Mouse (Mus musculus): ENCODE results near the gene Wnt5b.

The Wnt5b gene

DNA sequence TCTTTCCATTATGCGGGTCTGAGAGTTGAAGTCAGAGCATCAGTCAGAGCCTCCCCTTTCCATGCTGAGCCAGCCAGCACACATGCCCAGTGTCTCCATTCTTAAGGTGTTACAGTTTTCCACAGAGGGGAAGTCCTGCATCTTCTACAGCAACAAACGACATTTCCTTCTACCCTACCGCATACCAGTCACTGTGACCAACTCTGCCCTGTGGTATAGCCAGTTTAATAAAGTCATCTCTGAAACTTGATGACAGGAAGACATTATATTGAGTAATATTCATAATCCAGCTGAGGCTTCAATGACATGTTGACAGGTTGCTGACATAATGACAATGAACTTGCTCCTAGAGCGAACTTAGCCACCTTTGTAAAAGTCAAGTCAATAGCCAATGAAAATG, 153.4 kb downstream of the Wnt5b start:
- DNase-seq (ENCODE audit: inconsistent age in 2 of 2, low spot score in 1 of 2): no peak

GRCm38 (mm10) chr6:119389089-119389488, 155.1 kb downstream of the Wnt5b start:
- DNase-seq (ENCODE audit: inconsistent age in 2 of 2, low spot score in 1 of 2): no peak

- peak; percentile 96 to 97 for DNase-seq (ENCODE audit: inconsistent age in 2 of 2, low spot score in 1 of 2)
Observed at GRCm38 (mm10) chr6:119388650-119389012, 155.5 kb downstream of the Wnt5b start.

GRCm38 (mm10) chr6:119387801-119388649, 156.1 kb downstream of the Wnt5b start:
- peak; percentile 53 to 87 for DNase-seq (ENCODE audit: inconsistent age in 2 of 2, low spot score in 1 of 2)

- DNase-seq (ENCODE audit: inconsistent age in 2 of 2, low spot score in 1 of 2): no peak
Observed at GRCm38 (mm10) chr6:119386821-119387220, 157.3 kb downstream of the Wnt5b start.

DNA sequence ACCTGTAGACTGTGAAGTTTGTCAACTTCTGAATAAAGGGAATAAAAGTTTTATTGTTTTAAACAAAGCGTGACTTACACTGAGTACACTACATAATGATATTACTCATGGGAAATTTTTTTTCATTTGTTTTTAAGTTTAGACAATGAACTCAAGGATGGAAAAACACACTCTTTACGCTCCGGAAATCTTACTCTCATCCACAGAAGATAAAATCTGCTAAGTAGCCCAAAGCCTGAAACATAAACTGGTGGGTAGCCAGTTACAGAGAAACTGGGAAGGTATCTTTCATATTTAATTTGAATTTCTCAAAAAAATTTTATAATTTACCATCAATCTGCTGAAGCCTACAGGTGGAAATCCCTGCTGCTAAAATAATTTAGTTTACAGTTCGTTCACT, 157.7 kb downstream of the Wnt5b start:
- no peak for DNase-seq (ENCODE audit: inconsistent age in 2 of 2, low spot score in 1 of 2)

DNA sequence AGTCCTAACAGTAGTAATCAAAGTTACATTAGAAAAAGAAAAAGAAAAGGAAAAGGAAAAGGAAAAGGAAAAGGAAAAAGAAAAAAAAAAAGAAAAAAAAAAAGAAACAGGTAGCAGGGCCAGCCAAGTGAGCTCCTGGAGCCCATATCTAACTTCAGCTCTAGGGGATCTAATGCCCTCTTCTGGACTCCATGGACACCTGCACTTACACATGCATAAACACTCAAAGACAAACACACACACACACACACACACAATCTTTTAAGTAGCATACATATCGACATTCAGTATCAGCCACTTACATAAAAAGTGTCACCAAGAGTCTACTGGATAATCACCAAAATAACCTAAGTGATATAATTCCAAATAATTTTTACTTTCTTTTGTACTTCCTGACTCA, 158.5 kb downstream of the Wnt5b start:
- DNase-seq (ENCODE audit: inconsistent age in 2 of 2, low spot score in 1 of 2): no peak

Data from adrenal gland, adult (tissue).